Mouse (Mus musculus) neutrophil, adult 5-6 weeks (primary cell): Measurements from ENCODE around the gene Sumo3. TPM values are rescaled to one million over a fixed set of nuclear protein-coding genes. Genes with fewer than 3 reads are reported as not detected.

Source experiments
- ATAC-seq: fragments of 151-379, 151-347 bp; 2 replicates; pipeline ENCODE4 v1.8.0; 2017; ENCODE audit warnings: mild to moderate bottlenecking, moderate TSS enrichment; ENCODE audit not compliant: insufficient number of reproducible peaks, poor library complexity, low FRiP score, severe bottlenecking; ENCODE audit errors: extremely low read depth
- total RNA-seq: library from RNA; stranded (forward); fragments of 200-1000 nt; gene quantifications from 2 replicates; pipeline ENCODE4 v1.2.3, GENCODE M21; 2017

Gene Sumo3
- total RNA-seq, 1 experiment from 2014 or later: 32.6 TPM

GRCm38 (mm10) chr10:77622055-77622988 is 16.4 kb downstream of the Sumo3 start, which contains the start of gene Ube2g2:
Gene Ube2g2, plus strand, starts transcription at chr10:77622275.
- peak; percentile 84 for ATAC-seq

- ATAC-seq: no peak
Observed at GRCm38 (mm10) chr10:77623069-77623492, 17.2 kb downstream of the Sumo3 start.

- no peak for ATAC-seq
Observed at GRCm38 (mm10) chr10:77623639-77624400, 17.9 kb downstream of the Sumo3 start.

- no peak for ATAC-seq
Observed at GRCm38 (mm10) chr10:77624570-77624995, 18.7 kb downstream of the Sumo3 start.

GRCm38 (mm10) chr10:77626036-77626435 is 20.1 kb downstream of the Sumo3 start:
- no peak for ATAC-seq

- no peak for ATAC-seq
Observed at GRCm38 (mm10) chr10:77626591-77626990, 20.7 kb downstream of the Sumo3 start.

- ATAC-seq: peak; percentile 86
Observed at GRCm38 (mm10) chr10:77627497-77627896, 21.6 kb downstream of the Sumo3 start.

- ATAC-seq: no peak
Observed at GRCm38 (mm10) chr10:77629163-77629562, 23.3 kb downstream of the Sumo3 start.

- ATAC-seq: no peak
Observed at GRCm38 (mm10) chr10:77629970-77630369, 24.1 kb downstream of the Sumo3 start.

- peak; percentile 49 for ATAC-seq
Observed at GRCm38 (mm10) chr10:77634016-77634415, 28.1 kb downstream of the Sumo3 start.

GRCm38 (mm10) chr10:77634452-77635231 is 28.7 kb downstream of the Sumo3 start:
- ATAC-seq: no peak

- no peak for ATAC-seq
Observed at GRCm38 (mm10) chr10:77636234-77636922, 30.5 kb downstream of the Sumo3 start.

GRCm38 (mm10) chr10:77638956-77639355 is 33.1 kb downstream of the Sumo3 start:
- ATAC-seq: no peak

GRCm38 (mm10) chr10:77643160-77643559 is 37.3 kb downstream of the Sumo3 start:
- ATAC-seq: no peak

GRCm38 (mm10) chr10:77645571-77645970 is 39.7 kb downstream of the Sumo3 start:
- ATAC-seq: no peak

GRCm38 (mm10) chr10:77647461-77647860 is 41.6 kb downstream of the Sumo3 start:
- no peak for ATAC-seq

GRCm38 (mm10) chr10:77647901-77648300 is 42.0 kb downstream of the Sumo3 start:
- ATAC-seq: no peak

- no peak for ATAC-seq
Observed at GRCm38 (mm10) chr10:77652046-77652445, 46.1 kb downstream of the Sumo3 start.
